Mouse (Mus musculus): ENCODE results near the gene Elfn1. TPM values are rescaled to one million over a fixed set of nuclear protein-coding genes. Genes with fewer than 3 reads are reported as not detected.

Elfn1 gene
- not detected in 2 replicates for polyA plus RNA-seq (2011; ENCODE audit: insufficient read depth, insufficient read length, low replicate concordance, missing spikeins)

- no peak for TF ChIP-seq CTCF (IDR thresholded peaks at IDR 0.05; ENCODE audit: control insufficient read depth, insufficient read depth, low read length)
- TF ChIP-seq POLR2A (IDR thresholded peaks at IDR 0.05; ENCODE audit: borderline replicate concordance, control insufficient read depth, low read depth, low read length): no peak
- 0 out of 2 replicates have a peak, but pooled peaks cover 1% of the 10 kb centered on the region for H3K4me1 ChIP-seq (ENCODE audit: control insufficient read depth, insufficient read depth, low read length)
- H3K4me3 ChIP-seq (replicated peaks; ENCODE audit: control insufficient read depth, low read depth, low read length): no peak within 1 kb of the TSS
- 2% methylated on average over 33 of the region's 33 CpGs for whole genome bisulfite sequencing
- no peak within 1 kb of the TSS; the same call in 1 of the 2 replicates for H3K27ac ChIP-seq (ENCODE audit: control insufficient read depth, insufficient read depth, low read depth, low read length, poor library complexity)
These were observed at the start of gene Elfn1 for GRCm38 (mm10) chr5:139907714-139908242. Gene Elfn1 (plus strand): TSS chr5:139907943.

- 54% methylated on average over 15 of the region's 15 CpGs for WGBS
These were observed 47.2 kb upstream of the Elfn1 start for GRCm38 (mm10) chr5:139860328-139861104.

GRCm38 (mm10) chr5:139862759-139863158 lies 45.0 kb upstream of the Elfn1 start:
- WGBS: 33% methylated on average over 4 of the region's 4 CpGs
- Histone ChIP-seq H3K4me3 (replicated peaks; ENCODE audit: control insufficient read depth, low read depth, low read length) (no peak overlapping the region), H3K4me1 (ENCODE audit: control insufficient read depth, insufficient read depth, low read length) (no peaks in the 10 kb centered on the region), H3K27ac (ENCODE audit: control insufficient read depth, insufficient read depth, low read depth, low read length, poor library complexity) (no peak overlapping the region)
- TF ChIP-seq POLR2A (IDR thresholded peaks at IDR 0.05; ENCODE audit: borderline replicate concordance, control insufficient read depth, low read depth, low read length) (no peak), CTCF (IDR thresholded peaks at IDR 0.05; ENCODE audit: control insufficient read depth, insufficient read depth, low read length) (no peak)

More at GRCm38 (mm10) chr5:139860328-139861104, 47.2 kb upstream of the Elfn1 start:
- Histone ChIP-seq H3K4me3 (replicated peaks; ENCODE audit: control insufficient read depth, low read depth, low read length) (no peak overlapping the region), H3K4me1 (ENCODE audit: control insufficient read depth, insufficient read depth, low read length) (no peaks in the 10 kb centered on the region), H3K27ac (ENCODE audit: control insufficient read depth, insufficient read depth, low read depth, low read length, poor library complexity) (no peak overlapping the region)
- no peak for TF ChIP-seq CTCF (IDR thresholded peaks at IDR 0.05; ENCODE audit: control insufficient read depth, insufficient read depth, low read length)
- TF ChIP-seq POLR2A (IDR thresholded peaks at IDR 0.05; ENCODE audit: borderline replicate concordance, control insufficient read depth, low read depth, low read length): no peak

GRCm38 (mm10) chr5:139870886-139871285 lies 36.9 kb upstream of the Elfn1 start:
- WGBS: 23% methylated on average over 2 of the region's 4 CpGs
- no peaks in the 10 kb centered on the region for H3K4me1 ChIP-seq (ENCODE audit: control insufficient read depth, insufficient read depth, low read length)
- H3K4me3 ChIP-seq (replicated peaks; ENCODE audit: control insufficient read depth, low read depth, low read length): no peak overlapping the region
- H3K27ac ChIP-seq (ENCODE audit: control insufficient read depth, insufficient read depth, low read depth, low read length, poor library complexity): no peak overlapping the region
- no peak for TF ChIP-seq POLR2A (IDR thresholded peaks at IDR 0.05; ENCODE audit: borderline replicate concordance, control insufficient read depth, low read depth, low read length)
- TF ChIP-seq CTCF (IDR thresholded peaks at IDR 0.05; ENCODE audit: control insufficient read depth, insufficient read depth, low read length): no peak

DNA sequence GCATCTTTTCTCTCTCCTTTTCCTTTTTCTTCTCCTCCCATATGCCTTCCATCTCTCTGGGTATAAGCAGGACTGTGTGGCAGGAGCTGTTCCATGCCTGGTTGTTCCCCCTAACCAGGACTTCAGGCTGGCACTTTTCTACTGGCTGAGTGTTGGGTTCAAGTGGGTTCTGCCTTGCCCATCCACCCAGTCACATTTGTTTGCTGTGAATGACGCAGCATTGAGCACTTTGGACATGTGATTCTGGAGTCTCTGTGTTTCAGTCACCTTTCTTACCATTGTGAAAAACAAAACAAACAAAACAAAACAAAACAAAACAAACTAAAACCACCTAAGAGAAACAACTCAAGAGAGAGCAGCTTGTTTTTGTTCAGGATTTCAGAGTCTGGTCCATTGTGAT lies 36.2 kb upstream of the Elfn1 start:
- no peak overlapping the region for H3K27ac ChIP-seq (ENCODE audit: control insufficient read depth, insufficient read depth, low read depth, low read length, poor library complexity)
- H3K4me3 ChIP-seq (replicated peaks; ENCODE audit: control insufficient read depth, low read depth, low read length): no peak overlapping the region
- no peak for TF ChIP-seq POLR2A (IDR thresholded peaks at IDR 0.05; ENCODE audit: borderline replicate concordance, control insufficient read depth, low read depth, low read length)
- H3K4me1 ChIP-seq (ENCODE audit: control insufficient read depth, insufficient read depth, low read length): no peaks in the 10 kb centered on the region
- WGBS: 69% methylated on average over 1 of the region's 1 CpGs

- Histone ChIP-seq H3K27ac (ENCODE audit: control insufficient read depth, insufficient read depth, low read depth, low read length, poor library complexity) (no peak overlapping the region), H3K4me3 (replicated peaks; ENCODE audit: control insufficient read depth, low read depth, low read length) (no peak overlapping the region), H3K4me1 (ENCODE audit: control insufficient read depth, insufficient read depth, low read length) (no peaks in the 10 kb centered on the region)
- TF ChIP-seq POLR2A (IDR thresholded peaks at IDR 0.05; ENCODE audit: borderline replicate concordance, control insufficient read depth, low read depth, low read length) (no peak), CTCF (IDR thresholded peaks at IDR 0.05; ENCODE audit: control insufficient read depth, insufficient read depth, low read length) (no peak)
- 76% methylated on average over 7 of the region's 7 CpGs for WGBS
These were observed 30.2 kb upstream of the Elfn1 start for GRCm38 (mm10) chr5:139877563-139877962.

DNA sequence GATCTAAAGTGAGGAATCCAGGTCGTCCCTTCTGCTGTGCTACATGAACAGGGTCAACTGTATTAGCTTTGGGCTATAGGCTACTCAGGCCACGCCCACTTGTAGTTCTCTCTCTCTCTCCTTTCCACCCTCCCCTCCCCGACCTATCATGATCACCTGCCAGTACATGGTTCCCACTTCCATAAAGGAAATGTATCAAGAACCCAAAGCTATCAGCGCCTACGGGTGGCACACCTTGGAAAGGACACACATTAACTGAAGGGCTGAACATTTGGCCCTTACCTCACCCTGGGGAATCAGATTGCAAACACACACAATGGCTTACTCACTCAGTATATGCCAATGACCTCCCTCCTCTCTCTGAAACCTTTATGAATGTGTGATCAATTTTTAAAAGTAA lies 28.0 kb upstream of the Elfn1 start:
- 77% methylated on average over 5 of the region's 5 CpGs for WGBS
- no peak overlapping the region for H3K27ac ChIP-seq (ENCODE audit: control insufficient read depth, insufficient read depth, low read depth, low read length, poor library complexity)

GRCm38 (mm10) chr5:139881161-139881560 lies 26.6 kb upstream of the Elfn1 start:
- no peak for TF ChIP-seq POLR2A (IDR thresholded peaks at IDR 0.05; ENCODE audit: borderline replicate concordance, control insufficient read depth, low read depth, low read length)
- peak; percentile 12; the same call in 1 of the 2 replicates for TF ChIP-seq CTCF (IDR thresholded peaks at IDR 0.05; ENCODE audit: control insufficient read depth, insufficient read depth, low read length)
- no peak overlapping the region for H3K27ac ChIP-seq (ENCODE audit: control insufficient read depth, insufficient read depth, low read depth, low read length, poor library complexity)
- no peaks in the 10 kb centered on the region for H3K4me1 ChIP-seq (ENCODE audit: control insufficient read depth, insufficient read depth, low read length)
- no peak overlapping the region for H3K4me3 ChIP-seq (replicated peaks; ENCODE audit: control insufficient read depth, low read depth, low read length)
- WGBS: 88% methylated on average over 9 of the region's 9 CpGs

More for the DNA sequence above, 28.0 kb upstream of the Elfn1 start:
- no peak for TF ChIP-seq CTCF (IDR thresholded peaks at IDR 0.05; ENCODE audit: control insufficient read depth, insufficient read depth, low read length)
- no peak for TF ChIP-seq POLR2A (IDR thresholded peaks at IDR 0.05; ENCODE audit: borderline replicate concordance, control insufficient read depth, low read depth, low read length)
- H3K4me1 ChIP-seq (ENCODE audit: control insufficient read depth, insufficient read depth, low read length): no peaks in the 10 kb centered on the region
- no peak overlapping the region for H3K4me3 ChIP-seq (replicated peaks; ENCODE audit: control insufficient read depth, low read depth, low read length)

Data from bone marrow, adult 2 months (tissue).